Mouse (Mus musculus): ENCODE data around the gene Dnajb4. TPM values are rescaled to one million over a fixed set of nuclear protein-coding genes. Genes with fewer than 3 reads are reported as not detected.
"Not testable (repeated sequence)": the region's sequence is repeated elsewhere in the genome, so short reads cannot be mapped to it uniquely, and the experiment has no call there.

The Dnajb4 gene
- polyA plus RNA-seq, 3 experiments from 2014 or later = 4.6 to 6.1 (median 5.8) TPM

- ATAC-seq = no peak
These were observed 64.9 kb downstream of the Dnajb4 start for GRCm38 (mm10) chr3:152145186-152145585.

- no peak for ATAC-seq
These were observed 67.0 kb downstream of the Dnajb4 start for GRCm38 (mm10) chr3:152142989-152143695.

GRCm38 (mm10) chr3:152142146-152142545 lies 68.0 kb downstream of the Dnajb4 start:
- no peak for ATAC-seq

- not testable (repeated sequence) for ATAC-seq
These were observed 70.8 kb downstream of the Dnajb4 start for GRCm38 (mm10) chr3:152139308-152139707.

- ATAC-seq = not testable (repeated sequence)
These were observed 74.0 kb downstream of the Dnajb4 start for GRCm38 (mm10) chr3:152136106-152136505.

GRCm38 (mm10) chr3:152133621-152134020 lies 76.5 kb downstream of the Dnajb4 start:
- no peak for ATAC-seq

- no peak for ATAC-seq
These were observed 79.1 kb downstream of the Dnajb4 start for GRCm38 (mm10) chr3:152130963-152131362.

GRCm38 (mm10) chr3:152129426-152129825 lies 80.7 kb downstream of the Dnajb4 start:
- ATAC-seq = not testable (repeated sequence)

- ATAC-seq = no peak
These were observed 81.5 kb downstream of the Dnajb4 start for GRCm38 (mm10) chr3:152128631-152129030.

Other genes with a start within 250 kb of the Dnajb4 start
- not detected for gene Gipc2, start 44.1 kb downstream of the Dnajb4 start, polyA plus RNA-seq (2017; shearing (Covaris generic))
- 100 to 1,000 TPM; 197 to 282 (median 262) TPM for gene Fubp1, start 120 bp upstream of the Dnajb4 start, polyA plus RNA-seq (2017; shearing (Covaris generic))
- 1 to 10 TPM; 1.3 to 5.6 (median 2.8) TPM for gene Nexn, start 56.0 kb upstream of the Dnajb4 start, polyA plus RNA-seq (2017; shearing (Covaris generic))
- 10 to 100 TPM in 1 of 3 experiments, 1 to 10 TPM in 2; 2.4 to 10.1 (median 6.2) TPM for gene Miga1, start 130.1 kb upstream of the Dnajb4 start, polyA plus RNA-seq (2017; shearing (Covaris generic))
- 10 to 100 TPM; 23.3 to 32.1 (median 30.3) TPM for gene Usp33, start 136.2 kb upstream of the Dnajb4 start, polyA plus RNA-seq (2017; shearing (Covaris generic))
- 10 to 100 TPM; 25.3 to 35.1 (median 33.4) TPM for gene Zzz3, start 185.2 kb upstream of the Dnajb4 start, polyA plus RNA-seq (2017; shearing (Covaris generic))